Mouse (Mus musculus) megakaryocyte-erythroid progenitor cell, adult 5-6 weeks (primary cell): ENCODE data around the gene Fyb. TPM values are rescaled to one million over a fixed set of nuclear protein-coding genes. Genes with fewer than 3 reads are reported as not detected.

Source experiments
- ATAC-seq: replicated peaks from 2 replicates; pipeline ENCODE4 v1.8.0; 2016; ENCODE audit warnings: mild to moderate bottlenecking, inconsistent platforms; ENCODE audit not compliant: severe bottlenecking, poor library complexity, low FRiP score, low TSS enrichment
- total RNA-seq, 2 experiments: library from RNA; stranded (forward) in 1 of 2; stranded (reverse) in 1 of 2; fragments of 200-1000, 215-1000 nt in 1 of 2; fragments of >200 nt in 1 of 2; fragmentation: Nextera tagmentation in 1 of 2; gene quantifications; 2 replicates each; pipeline ENCODE4 v1.2.3; 2014 to 2017

Fyb gene
- total RNA-seq (2014; fragmentation: Nextera tagmentation), result 76.1 and 91.4 TPM in 2 replicates
- total RNA-seq (2017), result 38.2 and 41.0 TPM in 2 replicates

GRCm38 (mm10) chr15:6522653-6523167 lies at the start of gene Fyb:
Gene Fyb (plus strand): TSS chr15:6522853.
- ATAC-seq, result peak; percentile 74

GRCm38 (mm10) chr15:6483561-6483960 lies 39.1 kb upstream of the Fyb start:
- ATAC-seq, result no peak

- no peak for ATAC-seq
These were observed 30.3 kb upstream of the Fyb start for GRCm38 (mm10) chr15:6492386-6492785.

- ATAC-seq, result no peak
These were observed 24.1 kb upstream of the Fyb start for GRCm38 (mm10) chr15:6498396-6499070.

- peak; percentile 65 for ATAC-seq
These were observed 21.9 kb upstream of the Fyb start for GRCm38 (mm10) chr15:6500787-6501186.

- no peak for ATAC-seq
These were observed 5.1 kb upstream of the Fyb start for GRCm38 (mm10) chr15:6517525-6517924.

- ATAC-seq, result peak; percentile 29
These were observed 3.0 kb upstream of the Fyb start for GRCm38 (mm10) chr15:6519417-6520255.

- ATAC-seq, result peak; percentile 73
These were observed 2.0 kb upstream of the Fyb start for GRCm38 (mm10) chr15:6520505-6521155.

- no peak for ATAC-seq
These were observed 2.1 kb downstream of the Fyb start for GRCm38 (mm10) chr15:6524801-6525200.

- no peak for ATAC-seq
These were observed 2.7 kb downstream of the Fyb start for GRCm38 (mm10) chr15:6525386-6525785.

GRCm38 (mm10) chr15:6533858-6534343 lies 11.2 kb downstream of the Fyb start:
- ATAC-seq, result peak; percentile 90

GRCm38 (mm10) chr15:6534592-6534991 lies 11.9 kb downstream of the Fyb start:
- peak; percentile 82 for ATAC-seq

- ATAC-seq, result peak; percentile 100
These were observed 17.1 kb downstream of the Fyb start for GRCm38 (mm10) chr15:6539639-6540338.

- ATAC-seq, result no peak
These were observed 26.3 kb downstream of the Fyb start for GRCm38 (mm10) chr15:6548911-6549310.

GRCm38 (mm10) chr15:6551875-6552274 lies 29.2 kb downstream of the Fyb start:
- ATAC-seq, result peak; percentile 73

- ATAC-seq, result peak; percentile 74
These were observed 32.1 kb downstream of the Fyb start for GRCm38 (mm10) chr15:6554742-6555141.

- ATAC-seq, result no peak
These were observed 32.9 kb downstream of the Fyb start for GRCm38 (mm10) chr15:6555536-6555935.

GRCm38 (mm10) chr15:6556272-6556671 lies 33.6 kb downstream of the Fyb start:
- no peak; the same call in 1 of the 2 replicates for ATAC-seq

- no peak for ATAC-seq
These were observed 34.3 kb downstream of the Fyb start for GRCm38 (mm10) chr15:6556911-6557310.
